Mouse (Mus musculus) CD4-positive, CD25-positive, alpha-beta regulatory T cell, adult 2 months (primary cell): Measurements from ENCODE around the gene Olfr392.

Experiments
- DNase-seq: peaks from one replicate; pipeline ENCODE4 v3.0.0-alpha.2; 2012; ENCODE audit warnings: low read depth, low spot score

Gene Olfr392

GRCm38 (mm10) chr11:73816949-73817348 is at the start of gene Olfr392:
Gene Olfr392 (minus strand): TSS chr11:73817049.
- no peak for DNase-seq

GRCm38 (mm10) chr11:73851354-73851753 is 34.5 kb upstream of the Olfr392 start, which contains the start of gene Olfr393:
Gene Olfr393 (minus strand): TSS chr11:73851454.
- no peak for DNase-seq

- DNase-seq = no peak
Observed at GRCm38 (mm10) chr11:73802952-73803351, 13.9 kb downstream of the Olfr392 start, which contains the start of gene Olfr391-ps. Gene Olfr391-ps (minus strand): TSS chr11:73803052.

GRCm38 (mm10) chr11:73782664-73783063 is 34.2 kb downstream of the Olfr392 start, which contains the start of gene Olfr390:
Gene Olfr390 (plus strand): TSS chr11:73782964.
- DNase-seq = no peak

- no peak for DNase-seq
Observed at GRCm38 (mm10) chr11:73780613-73781012, 36.2 kb downstream of the Olfr392 start, which contains the start of gene Olfr389. Gene Olfr389 (minus strand): TSS chr11:73780713.
